Mouse (Mus musculus): Measurements from ENCODE around the gene Kcnk10. TPM values are rescaled to one million over a fixed set of nuclear protein-coding genes. Genes with fewer than 3 reads are reported as not detected.

Kcnk10 gene
- polyA plus RNA-seq, 1 experiment from 2014 or later: 0.13 TPM

DNA sequence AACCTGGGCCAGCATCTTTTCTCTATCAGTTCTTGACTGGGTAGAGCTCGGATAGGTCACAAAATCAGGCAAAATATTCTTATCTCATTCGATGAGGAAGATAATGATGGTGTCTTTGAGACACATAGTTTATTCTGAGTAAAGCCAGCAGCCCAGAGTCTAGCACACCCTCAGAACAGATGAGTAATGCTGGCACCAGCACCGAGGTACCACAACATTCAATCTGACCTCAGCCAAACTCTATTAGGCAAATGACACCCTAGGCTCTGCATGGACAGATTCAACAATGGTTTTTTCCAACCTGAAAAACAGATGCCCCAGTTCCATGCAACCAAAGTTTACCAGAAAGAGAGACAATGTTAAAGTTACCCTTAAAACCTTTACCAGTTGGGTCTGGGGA is 108.0 kb downstream of the Kcnk10 start:
- H3K9me3 ChIP-seq (replicated peaks): no peaks in the 10 kb centered on the region
- no peaks in the 10 kb centered on the region for H3K27me3 ChIP-seq (ENCODE audit: low read depth, poor library complexity, severe bottlenecking)
- 86% methylated on average over 3 of the region's 3 CpGs for WGBS
- no peak for DNase-seq (ENCODE audit: low spot score)
- H3K27ac ChIP-seq: no peak overlapping the region
- H3K4me3 ChIP-seq: no peak overlapping the region
- H3K36me3 ChIP-seq: no peaks in the 10 kb centered on the region
- H3K4me1 ChIP-seq: no peaks in the 10 kb centered on the region

DNA sequence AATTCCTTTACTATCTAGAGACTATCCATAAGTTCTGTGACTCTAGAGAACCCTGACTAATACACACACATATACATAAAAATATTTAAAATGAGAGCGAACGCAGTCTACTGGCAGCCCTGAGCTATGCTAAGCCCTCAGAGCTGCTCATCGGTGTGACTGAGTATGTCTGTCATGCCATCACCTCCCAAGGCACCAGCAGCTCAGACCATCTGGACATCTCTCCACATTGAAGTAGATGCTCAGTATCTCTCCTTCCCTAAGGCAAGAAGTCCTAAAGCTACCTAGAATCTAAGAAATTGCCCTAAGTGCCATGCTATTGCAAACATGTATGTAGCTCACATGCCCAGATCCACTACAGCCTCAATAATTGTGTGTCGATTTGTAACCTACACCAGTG is 110.3 kb downstream of the Kcnk10 start:
- H3K36me3 ChIP-seq: no peaks in the 10 kb centered on the region
- H3K27ac ChIP-seq: no peak overlapping the region
- H3K4me1 ChIP-seq: no peaks in the 10 kb centered on the region
- H3K4me3 ChIP-seq: no peak overlapping the region
- 98% methylated on average over 4 of the region's 4 CpGs for WGBS
- no peaks in the 10 kb centered on the region for H3K9me3 ChIP-seq (replicated peaks)
- H3K27me3 ChIP-seq (ENCODE audit: low read depth, poor library complexity, severe bottlenecking): no peaks in the 10 kb centered on the region
- no peak for DNase-seq (ENCODE audit: low spot score)

DNA sequence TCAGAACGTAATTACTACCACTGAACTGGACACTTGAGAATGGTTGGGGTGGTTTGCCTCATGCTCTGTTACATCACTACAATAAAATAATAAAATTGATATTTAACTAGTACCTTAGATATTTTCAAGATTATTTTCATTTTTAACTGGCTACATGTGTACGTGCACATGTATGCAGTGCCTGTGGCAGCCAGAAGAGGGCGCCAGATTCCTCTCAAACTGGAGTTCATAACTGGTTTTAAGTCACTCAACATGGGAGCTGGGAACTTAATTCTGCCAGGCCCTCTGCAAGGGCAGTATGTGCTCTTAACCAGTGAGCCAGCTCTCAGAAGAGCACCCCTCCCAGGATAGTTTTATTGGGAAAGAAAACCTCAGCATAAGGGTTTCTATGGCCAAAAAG is 118.2 kb downstream of the Kcnk10 start:
- H3K27me3 ChIP-seq (ENCODE audit: low read depth, poor library complexity, severe bottlenecking): no peaks in the 10 kb centered on the region
- WGBS: 58% methylated on average over 3 of the region's 3 CpGs
- H3K9me3 ChIP-seq (replicated peaks): no peaks in the 10 kb centered on the region
- no peaks in the 10 kb centered on the region for H3K4me1 ChIP-seq
- no peaks in the 10 kb centered on the region for H3K36me3 ChIP-seq
- no peak overlapping the region for H3K27ac ChIP-seq
- DNase-seq (ENCODE audit: low spot score): no peak
- H3K4me3 ChIP-seq: no peak overlapping the region

DNA sequence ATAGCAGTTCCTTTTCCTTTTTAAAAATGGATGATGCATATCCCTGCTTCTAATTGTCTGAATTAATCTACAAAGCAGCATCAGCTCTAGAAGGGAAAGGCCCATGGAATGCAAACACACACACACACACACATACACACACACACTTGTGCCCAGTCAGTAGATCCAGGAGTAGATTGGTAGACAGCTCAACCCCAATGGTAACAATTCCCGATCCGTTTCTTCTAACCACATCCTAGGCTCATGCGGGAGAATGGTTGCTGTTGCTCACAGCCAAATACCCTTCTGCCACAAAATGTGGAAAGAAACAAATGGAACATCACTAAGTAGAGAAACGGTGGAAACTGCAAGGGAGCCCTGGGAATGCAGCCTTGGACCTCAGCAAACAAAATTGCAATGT is 119.2 kb downstream of the Kcnk10 start:
- WGBS: 86% methylated on average over 4 of the region's 4 CpGs
- no peaks in the 10 kb centered on the region for H3K36me3 ChIP-seq
- H3K4me1 ChIP-seq: no peaks in the 10 kb centered on the region
- H3K9me3 ChIP-seq (replicated peaks): no peaks in the 10 kb centered on the region
- no peak overlapping the region for H3K27ac ChIP-seq
- no peak overlapping the region for H3K4me3 ChIP-seq
- no peaks in the 10 kb centered on the region for H3K27me3 ChIP-seq (ENCODE audit: low read depth, poor library complexity, severe bottlenecking)
- DNase-seq (ENCODE audit: low spot score): no peak

DNA sequence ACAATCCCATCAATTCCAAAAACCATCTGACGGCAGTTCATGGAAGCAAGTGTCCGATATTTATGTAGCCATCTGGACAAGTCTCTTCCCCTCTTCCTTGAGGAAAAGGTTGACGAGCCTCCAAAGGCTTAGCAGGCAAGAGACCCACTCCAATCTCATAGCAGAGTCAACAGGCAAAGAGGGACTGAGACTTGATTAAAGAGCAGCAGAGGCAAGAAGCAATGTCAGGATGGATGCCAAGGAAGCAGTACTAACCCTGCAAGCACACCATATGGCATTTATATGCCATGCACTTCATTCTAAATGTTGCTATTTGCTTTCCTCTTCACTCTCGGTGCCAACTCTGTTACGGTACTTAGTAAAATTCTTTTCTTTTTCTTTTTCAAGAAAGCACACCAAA is 119.6 kb downstream of the Kcnk10 start:
- Histone ChIP-seq H3K36me3 (no peaks in the 10 kb centered on the region), H3K4me3 (no peak overlapping the region), H3K27me3 (ENCODE audit: low read depth, poor library complexity, severe bottlenecking) (no peaks in the 10 kb centered on the region), H3K27ac (no peak overlapping the region), H3K4me1 (no peaks in the 10 kb centered on the region), H3K9me3 (replicated peaks) (no peaks in the 10 kb centered on the region)
- no peak for DNase-seq (ENCODE audit: low spot score)
- 88% methylated on average over 5 of the region's 5 CpGs for WGBS

DNA sequence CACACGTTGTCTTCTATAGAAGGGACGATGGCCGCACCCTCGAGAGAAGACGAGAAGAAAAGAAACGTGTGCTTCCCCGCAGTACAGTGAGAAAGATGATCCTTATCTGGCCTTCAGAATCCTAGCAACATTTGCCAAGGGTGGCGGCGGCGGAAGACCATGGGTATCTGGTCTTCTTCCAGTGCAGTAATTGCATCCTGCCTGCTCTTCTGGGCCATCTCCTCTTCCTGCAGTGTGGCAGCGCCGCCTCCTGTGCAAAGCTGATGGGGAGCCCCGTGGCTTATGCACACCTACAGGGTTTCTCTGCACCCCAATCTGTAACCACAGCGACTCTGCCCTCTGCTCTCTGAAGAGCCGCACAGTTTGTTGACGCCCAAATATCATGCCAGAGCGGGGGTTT is 124.9 kb downstream of the Kcnk10 start:
- Histone ChIP-seq H3K36me3 (no peaks in the 10 kb centered on the region), H3K4me1 (no peaks in the 10 kb centered on the region), H3K27me3 (ENCODE audit: low read depth, poor library complexity, severe bottlenecking) (no peaks in the 10 kb centered on the region), H3K9me3 (replicated peaks) (no peaks in the 10 kb centered on the region), H3K27ac (no peak overlapping the region), H3K4me3 (no peak overlapping the region)
- no peak for DNase-seq (ENCODE audit: low spot score)
- WGBS: 84% methylated on average over 17 of the region's 17 CpGs

DNA sequence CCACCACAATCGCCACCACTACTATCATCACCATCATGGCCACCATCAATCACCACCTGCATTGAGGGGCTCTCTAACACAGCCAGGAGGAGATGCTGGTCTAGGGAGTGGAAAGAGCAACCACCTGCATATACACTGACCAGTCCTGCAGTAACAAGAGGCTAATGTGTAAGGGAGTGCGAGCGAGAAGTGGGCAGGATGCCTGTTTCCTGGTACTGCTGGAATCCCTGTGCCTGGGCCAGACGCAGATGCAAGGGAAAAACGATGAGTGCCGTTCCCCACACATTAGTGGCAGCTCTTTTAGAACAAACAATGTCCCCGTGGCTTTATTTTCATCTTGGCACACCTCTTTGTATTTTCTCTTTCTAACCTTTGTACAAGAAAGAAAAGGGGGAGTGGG is 125.5 kb downstream of the Kcnk10 start:
- H3K27me3 ChIP-seq (ENCODE audit: low read depth, poor library complexity, severe bottlenecking): no peaks in the 10 kb centered on the region
- H3K9me3 ChIP-seq (replicated peaks): no peaks in the 10 kb centered on the region
- WGBS: 93% methylated on average over 7 of the region's 7 CpGs
- no peaks in the 10 kb centered on the region for H3K36me3 ChIP-seq
- no peak for DNase-seq (ENCODE audit: low spot score)
- no peak overlapping the region for H3K27ac ChIP-seq
- H3K4me3 ChIP-seq: no peak overlapping the region
- no peaks in the 10 kb centered on the region for H3K4me1 ChIP-seq

DNA sequence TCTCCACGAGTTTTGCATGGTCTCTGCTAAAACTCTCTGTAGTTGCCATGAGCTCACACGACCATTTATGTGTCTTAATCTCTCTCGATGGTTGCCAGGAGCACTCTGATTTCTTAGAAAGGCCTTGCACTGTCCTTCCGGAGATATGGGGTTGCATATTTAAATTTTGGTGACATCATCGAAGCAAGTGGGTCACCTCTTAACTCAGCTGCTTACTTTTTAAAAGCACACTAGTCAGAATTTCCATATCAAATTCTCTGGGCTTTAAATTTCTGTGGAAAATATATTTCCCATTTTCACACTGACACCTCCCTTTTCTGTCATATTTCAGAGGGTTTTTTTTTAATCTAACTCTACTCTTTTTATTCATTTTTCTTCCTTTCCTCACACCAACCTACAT is 132.5 kb downstream of the Kcnk10 start:
- no peaks in the 10 kb centered on the region for H3K27me3 ChIP-seq (ENCODE audit: low read depth, poor library complexity, severe bottlenecking)
- no peaks in the 10 kb centered on the region for H3K36me3 ChIP-seq
- no peak for DNase-seq (ENCODE audit: low spot score)
- H3K27ac ChIP-seq: no peak overlapping the region
- no peaks in the 10 kb centered on the region for H3K4me1 ChIP-seq
- no peak overlapping the region for H3K4me3 ChIP-seq
- no peaks in the 10 kb centered on the region for H3K9me3 ChIP-seq (replicated peaks)
- 85% methylated on average over 5 of the region's 5 CpGs for WGBS

DNA sequence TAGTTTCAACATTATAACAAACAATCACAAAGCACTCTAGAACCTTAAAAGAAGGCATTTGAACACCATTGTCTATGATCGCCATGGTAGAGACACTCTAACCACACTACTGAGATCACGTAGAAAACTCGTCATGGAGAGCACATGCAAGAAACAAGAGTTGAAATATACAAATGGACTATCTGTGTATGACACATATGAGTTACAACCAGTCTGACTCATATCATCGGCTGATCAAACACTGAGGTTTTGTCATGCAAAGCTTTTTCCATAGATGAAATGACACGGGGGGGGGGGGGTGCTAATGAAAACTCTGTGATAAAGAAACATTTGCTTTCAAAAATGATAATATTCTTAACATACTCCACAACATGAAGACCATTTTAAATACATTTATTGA is 133.2 kb downstream of the Kcnk10 start:
- Histone ChIP-seq H3K4me3 (no peak overlapping the region), H3K27ac (no peak overlapping the region), H3K27me3 (ENCODE audit: low read depth, poor library complexity, severe bottlenecking) (no peaks in the 10 kb centered on the region), H3K4me1 (no peaks in the 10 kb centered on the region), H3K9me3 (replicated peaks) (no peaks in the 10 kb centered on the region), H3K36me3 (no peaks in the 10 kb centered on the region)
- no peak for DNase-seq (ENCODE audit: low spot score)
- 94% methylated on average over 5 of the region's 5 CpGs for WGBS

DNA sequence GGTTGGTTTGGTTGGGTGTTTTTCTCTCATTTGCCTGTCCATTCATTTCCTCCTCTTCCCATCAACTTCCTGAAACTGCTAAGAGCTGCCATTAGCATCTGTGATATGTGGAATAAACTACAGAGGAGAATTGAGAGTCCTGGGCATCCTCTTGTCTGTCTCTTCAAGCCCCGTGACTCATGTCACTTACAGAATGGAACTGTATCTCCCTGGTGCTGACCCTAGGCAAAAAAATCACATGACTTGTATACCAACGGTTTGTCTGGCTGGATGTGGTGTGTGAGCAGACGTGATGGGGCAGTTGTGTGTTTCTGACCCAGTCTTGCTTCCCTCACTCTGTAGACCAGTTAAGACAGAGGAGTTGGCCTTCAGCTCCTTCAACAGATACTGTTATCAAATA is 134.4 kb downstream of the Kcnk10 start:
- no peaks in the 10 kb centered on the region for H3K27me3 ChIP-seq (ENCODE audit: low read depth, poor library complexity, severe bottlenecking)
- H3K9me3 ChIP-seq (replicated peaks): no peaks in the 10 kb centered on the region
- H3K36me3 ChIP-seq: no peaks in the 10 kb centered on the region
- WGBS: 88% methylated on average over 3 of the region's 3 CpGs
- DNase-seq (ENCODE audit: low spot score): no peak
- H3K4me1 ChIP-seq: no peaks in the 10 kb centered on the region
- H3K27ac ChIP-seq: no peak overlapping the region
- H3K4me3 ChIP-seq: no peak overlapping the region

DNA sequence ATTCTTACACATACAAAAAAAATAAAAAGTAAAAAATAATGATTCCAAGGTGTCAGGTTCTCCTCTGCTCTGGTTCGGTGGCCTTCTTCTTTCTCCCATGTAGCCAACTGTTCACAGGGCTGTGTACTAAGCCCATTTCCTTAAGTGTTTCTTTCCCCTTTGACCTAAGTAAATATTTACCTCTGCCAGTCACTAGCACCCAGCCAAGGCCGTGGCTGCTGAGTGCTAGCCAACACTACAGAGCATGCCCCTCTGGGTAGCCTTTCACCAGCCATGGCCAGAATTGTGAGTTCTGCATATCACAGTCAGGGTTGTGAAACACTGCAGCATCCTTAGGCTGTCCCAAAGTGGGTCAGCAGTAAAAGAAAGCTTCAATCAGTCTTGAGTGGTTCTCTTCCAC is 140.0 kb downstream of the Kcnk10 start:
- no peaks in the 10 kb centered on the region for H3K27me3 ChIP-seq (ENCODE audit: low read depth, poor library complexity, severe bottlenecking)
- H3K36me3 ChIP-seq: no peaks in the 10 kb centered on the region
- H3K4me3 ChIP-seq: no peak overlapping the region
- H3K9me3 ChIP-seq (replicated peaks): no peaks in the 10 kb centered on the region
- 61% methylated on average over 2 of the region's 2 CpGs for WGBS
- no peaks in the 10 kb centered on the region for H3K4me1 ChIP-seq
- no peak for DNase-seq (ENCODE audit: low spot score)
- no peak overlapping the region for H3K27ac ChIP-seq

DNA sequence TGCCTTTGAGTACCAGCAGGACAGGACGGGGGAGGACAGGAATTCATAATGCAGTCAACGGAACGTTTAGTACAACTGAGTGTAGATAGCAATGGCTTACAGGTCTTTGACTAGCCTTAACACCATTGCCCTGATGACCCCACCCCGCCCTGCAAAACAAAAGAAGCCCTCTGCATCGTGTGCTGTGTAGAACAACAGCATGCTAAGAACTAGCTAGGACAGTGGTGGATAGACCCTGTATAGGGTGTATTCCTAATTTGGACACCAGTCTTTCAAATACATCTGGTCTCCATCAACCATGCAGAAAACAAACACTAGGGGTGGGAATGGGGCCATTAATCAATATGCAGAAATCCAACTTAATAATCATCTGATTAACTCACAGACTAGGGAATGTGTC is 147.4 kb downstream of the Kcnk10 start:
- no peak overlapping the region for H3K27ac ChIP-seq
- H3K9me3 ChIP-seq (replicated peaks): no peaks in the 10 kb centered on the region
- no peaks in the 10 kb centered on the region for H3K27me3 ChIP-seq (ENCODE audit: low read depth, poor library complexity, severe bottlenecking)
- no peak for DNase-seq (ENCODE audit: low spot score)
- WGBS: 85% methylated on average over 5 of the region's 5 CpGs
- no peak overlapping the region for H3K4me3 ChIP-seq
- peaks cover 3% of the 10 kb centered on the region; the same call in 1 of the 2 replicates for H3K4me1 ChIP-seq
- H3K36me3 ChIP-seq: no peaks in the 10 kb centered on the region

DNA sequence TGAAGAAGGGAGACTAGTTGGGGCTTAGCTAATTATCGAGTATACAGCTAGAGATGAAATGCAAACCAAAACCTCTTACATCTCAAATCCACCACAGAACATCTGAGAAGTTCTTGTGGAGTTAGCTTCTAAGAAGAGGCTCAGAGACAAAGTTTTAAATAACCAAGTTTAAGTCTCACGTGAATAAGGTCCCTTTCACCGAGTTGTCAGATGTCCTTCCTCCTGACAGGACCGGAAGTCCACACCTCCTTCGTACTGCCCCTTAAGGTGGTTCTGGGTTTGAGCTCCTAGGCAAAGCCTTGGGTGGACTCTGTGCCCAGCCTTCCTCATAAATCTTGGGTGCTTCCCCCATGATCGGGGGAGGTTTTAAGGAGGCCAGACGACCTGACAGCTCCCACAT is 156.8 kb downstream of the Kcnk10 start:
- Histone ChIP-seq H3K4me1 (no peaks in the 10 kb centered on the region), H3K27me3 (ENCODE audit: low read depth, poor library complexity, severe bottlenecking) (no peaks in the 10 kb centered on the region), H3K36me3 (no peaks in the 10 kb centered on the region), H3K4me3 (no peak overlapping the region), H3K9me3 (replicated peaks) (no peaks in the 10 kb centered on the region), H3K27ac (no peak overlapping the region)
- DNase-seq (ENCODE audit: low spot score): no peak
- 82% methylated on average over 7 of the region's 7 CpGs for WGBS

DNA sequence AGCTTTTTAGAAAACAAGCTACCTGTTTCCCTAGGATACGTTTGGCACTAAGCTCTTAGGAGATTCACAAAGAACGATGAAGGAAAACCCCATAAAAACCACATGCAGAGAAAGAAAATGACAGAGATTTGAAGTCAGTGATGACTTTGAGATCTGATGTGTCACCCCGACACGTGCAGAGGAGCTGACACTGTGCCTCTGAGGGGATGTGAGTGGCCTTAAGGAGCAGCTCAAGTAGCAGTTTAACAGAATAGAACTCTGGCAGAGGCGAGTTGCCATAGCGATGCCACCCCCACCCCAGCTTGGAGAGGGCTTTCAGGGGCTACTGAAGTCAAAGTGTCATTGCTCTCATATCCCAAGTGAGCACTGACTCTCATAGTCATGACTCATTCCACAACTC is 158.3 kb downstream of the Kcnk10 start:
- no peak for DNase-seq (ENCODE audit: low spot score)
- Histone ChIP-seq H3K4me1 (no peaks in the 10 kb centered on the region), H3K27me3 (ENCODE audit: low read depth, poor library complexity, severe bottlenecking) (no peaks in the 10 kb centered on the region), H3K36me3 (no peaks in the 10 kb centered on the region), H3K9me3 (replicated peaks) (no peaks in the 10 kb centered on the region), H3K4me3 (no peak overlapping the region), H3K27ac (no peak overlapping the region)
- WGBS: 78% methylated on average over 6 of the region's 6 CpGs
